Mouse (Mus musculus) retina, embryonic 14.5 days (tissue): ENCODE data around the gene Palm2.
A peak's percentile ranks its signal among the peaks of the same experiment; 100 is the strongest.

Experiments
- DNase-seq: peaks from one replicate; pipeline ENCODE4 v3.0.0-alpha.2; 2015; ENCODE audit warnings: low spot score

Palm2 gene

DNA sequence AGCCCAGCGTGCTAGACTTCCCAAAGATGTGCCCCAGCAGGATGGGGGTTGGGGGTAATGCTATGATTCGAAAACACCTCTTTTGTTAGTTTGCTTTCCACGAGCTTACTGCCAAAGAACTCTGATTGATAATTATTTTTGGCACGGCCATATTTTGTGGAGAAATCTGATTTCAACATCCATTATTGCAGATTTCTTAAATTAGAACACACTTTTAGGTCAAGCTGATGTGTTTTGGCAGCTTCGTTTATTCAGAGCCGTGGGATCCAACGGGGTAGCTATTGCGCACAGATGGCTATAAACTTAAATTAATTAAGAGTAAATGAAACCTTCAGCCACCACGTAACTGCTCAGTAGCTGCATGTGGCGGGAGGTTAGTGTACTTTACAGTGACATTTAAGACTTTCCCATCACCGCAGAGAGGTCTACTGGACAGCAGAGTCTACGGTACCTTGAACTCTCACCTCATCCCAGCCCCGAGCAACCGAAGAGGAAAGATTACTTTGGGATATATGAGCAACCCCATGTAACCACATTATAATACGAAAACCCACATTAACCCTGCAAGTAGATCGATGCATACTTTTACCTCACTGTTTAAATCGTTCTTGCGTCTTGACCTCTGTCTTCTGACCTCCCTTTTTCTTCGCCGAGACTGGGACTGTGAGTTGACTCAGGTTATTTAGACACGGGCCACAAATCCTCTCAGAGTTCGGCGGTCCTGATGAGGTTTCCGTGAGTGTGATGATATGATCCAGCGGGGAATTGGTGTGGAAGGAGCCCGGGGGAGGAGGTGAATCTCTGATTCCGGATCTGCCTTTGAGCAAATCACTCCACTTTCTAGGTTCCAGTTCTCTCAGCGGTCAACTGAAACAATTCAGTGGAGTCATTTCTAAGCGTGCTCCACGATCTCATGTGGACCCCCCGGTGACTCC lies 80.2 kb downstream of the Palm2 start:
- DNase-seq, result no peak

DNA sequence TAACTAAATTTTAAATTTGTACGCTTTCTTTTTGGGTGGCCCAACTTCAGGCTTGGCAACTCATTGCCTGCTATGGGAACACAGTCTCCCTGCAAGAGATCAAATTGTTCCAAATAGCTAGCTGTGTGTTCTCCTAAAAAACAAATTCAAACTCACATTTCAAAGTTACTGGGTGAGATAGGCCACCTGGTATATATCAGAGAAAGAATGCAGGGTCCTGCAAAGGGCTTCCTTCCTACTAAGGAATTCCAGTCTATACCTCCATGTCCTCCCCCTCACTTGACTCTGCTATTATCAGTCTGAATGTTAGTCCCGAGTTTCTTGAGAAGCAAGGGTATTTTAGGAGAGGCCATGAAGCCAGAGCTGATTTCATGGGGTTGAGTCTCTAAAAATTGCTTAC lies 81.3 kb downstream of the Palm2 start:
- no peak for DNase-seq

DNA sequence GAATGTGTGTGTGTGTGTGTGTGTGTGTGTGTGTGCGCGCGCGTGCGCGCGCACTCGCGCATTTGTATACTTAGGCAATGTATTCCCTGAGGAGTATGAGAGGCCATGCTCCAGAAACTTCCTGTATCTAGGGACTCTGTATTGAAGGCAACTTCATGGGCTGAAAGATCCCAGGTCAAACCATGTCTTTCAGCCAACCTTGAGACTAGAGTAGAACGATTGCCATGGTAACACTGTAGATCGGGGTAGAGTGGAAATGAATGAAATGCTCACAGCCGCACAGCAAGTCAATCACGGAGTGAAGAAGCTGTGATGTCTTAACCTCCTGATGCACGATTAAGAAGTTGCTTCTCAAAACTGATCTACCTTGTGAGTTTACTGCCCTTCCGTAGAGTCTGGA lies 89.4 kb downstream of the Palm2 start:
- DNase-seq, result no peak

DNA sequence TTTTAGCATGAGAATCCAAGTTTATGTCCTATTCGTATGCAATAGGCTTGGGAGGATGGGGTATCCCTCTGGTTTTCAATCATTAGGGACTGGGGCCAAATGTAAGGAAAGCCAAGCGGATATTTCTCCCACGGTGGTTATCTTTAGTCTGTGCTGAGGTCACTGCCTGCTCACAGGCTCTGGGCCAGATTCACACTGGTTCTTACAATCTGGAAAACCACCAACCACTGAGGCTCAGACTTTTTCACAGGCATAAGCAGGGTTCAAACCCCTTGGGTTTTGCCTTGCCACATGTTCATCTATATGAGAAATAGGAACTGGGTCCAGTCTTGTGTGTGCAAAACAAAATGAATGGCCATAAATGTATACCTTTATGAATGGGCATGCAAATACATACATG lies 90.4 kb downstream of the Palm2 start:
- no peak for DNase-seq

DNA sequence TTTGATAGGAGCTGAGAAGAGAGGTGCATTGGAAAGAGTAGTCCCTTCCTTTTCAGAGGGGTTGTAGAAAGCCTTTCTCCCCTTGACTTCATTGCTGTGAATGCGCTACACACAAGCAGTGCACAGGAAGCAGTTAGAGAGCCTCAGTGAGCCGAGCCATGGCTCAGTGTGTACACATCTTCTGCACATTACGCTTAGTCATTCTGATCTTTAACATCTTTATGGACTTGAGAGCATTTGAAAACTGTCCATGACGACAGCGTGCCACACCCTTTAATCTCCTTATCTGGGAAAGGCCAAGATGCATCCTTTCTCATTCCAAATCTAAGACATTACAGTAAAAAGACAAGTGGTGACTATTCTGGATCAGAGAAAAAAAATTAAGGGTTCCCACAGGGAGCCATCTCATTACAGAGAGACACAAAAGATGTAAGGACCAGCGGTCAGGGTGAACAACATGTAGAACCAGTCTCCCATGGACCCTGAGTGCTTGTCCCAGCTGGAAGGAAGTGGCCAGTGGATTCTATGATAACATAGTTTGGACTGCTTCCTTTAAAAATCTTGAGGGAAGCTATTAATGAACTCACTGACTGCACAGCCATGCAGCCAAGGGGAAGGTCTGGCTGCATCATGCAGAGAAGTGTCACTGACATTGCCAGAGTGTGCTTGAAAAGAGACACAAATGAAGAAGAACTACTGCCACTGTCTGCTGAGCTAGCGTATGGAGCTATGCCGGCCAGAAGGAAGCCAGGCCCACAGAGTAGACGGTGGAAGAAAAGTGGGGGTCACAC lies 91.4 kb downstream of the Palm2 start:
- DNase-seq, result no peak

DNA sequence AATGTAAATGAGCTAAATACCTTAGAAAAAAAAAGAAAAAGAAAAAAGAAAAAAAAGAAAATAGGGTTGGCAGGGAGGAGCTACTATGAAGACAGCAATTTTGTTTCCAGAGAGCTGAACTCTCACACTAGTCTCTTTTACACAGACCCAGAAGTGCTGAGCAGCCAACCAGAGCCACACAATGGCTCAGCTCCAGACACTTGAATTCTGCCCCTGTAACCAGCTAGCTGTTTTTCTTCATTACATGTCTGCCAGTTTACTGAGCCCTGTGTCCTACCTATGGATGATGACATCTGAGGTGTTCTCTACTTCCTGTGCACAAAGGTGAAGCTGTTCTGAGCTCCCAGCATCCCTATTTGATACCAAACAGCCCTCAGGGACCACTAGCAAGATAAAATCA lies 94.2 kb downstream of the Palm2 start:
- DNase-seq, result no peak

DNA sequence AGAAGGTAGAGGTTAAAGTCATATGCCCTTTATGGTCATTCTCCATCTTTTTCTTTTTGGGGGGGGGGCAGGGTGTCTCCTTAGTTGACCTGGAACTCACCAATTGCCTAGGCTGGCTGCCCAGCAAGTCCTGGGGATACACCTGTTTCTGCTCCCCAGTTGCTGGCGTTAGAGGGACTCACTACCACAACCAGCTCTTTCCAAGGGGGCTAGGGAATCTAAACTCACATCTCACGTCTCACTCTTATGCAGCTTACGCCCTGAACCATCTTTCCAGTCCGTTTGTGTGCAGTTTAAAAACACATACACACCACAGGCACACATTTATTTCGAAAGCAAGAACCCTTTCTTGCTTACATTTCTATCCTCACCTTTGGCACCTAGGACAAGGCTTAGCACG lies 99.6 kb downstream of the Palm2 start:
- no peak for DNase-seq

DNA sequence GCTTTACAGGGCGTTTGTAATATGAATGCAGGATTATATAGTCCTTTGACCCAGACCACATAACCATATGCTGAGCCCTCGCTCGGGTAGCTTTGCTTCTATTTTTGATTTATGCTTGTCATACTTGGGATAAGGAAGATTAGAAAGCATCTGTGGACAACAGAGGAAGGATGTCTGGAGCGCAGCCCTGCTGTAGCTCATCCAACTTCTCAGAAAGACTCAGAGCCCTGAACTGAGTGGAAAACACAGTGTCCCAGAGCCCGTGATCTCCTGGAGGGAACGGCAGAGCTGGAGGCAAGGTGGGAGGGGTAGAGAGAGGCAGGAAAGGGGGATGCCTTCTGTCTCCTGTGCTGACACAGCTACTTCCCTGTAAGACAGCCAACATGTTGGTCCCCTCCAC lies 100.2 kb downstream of the Palm2 start:
- DNase-seq, result no peak

DNA sequence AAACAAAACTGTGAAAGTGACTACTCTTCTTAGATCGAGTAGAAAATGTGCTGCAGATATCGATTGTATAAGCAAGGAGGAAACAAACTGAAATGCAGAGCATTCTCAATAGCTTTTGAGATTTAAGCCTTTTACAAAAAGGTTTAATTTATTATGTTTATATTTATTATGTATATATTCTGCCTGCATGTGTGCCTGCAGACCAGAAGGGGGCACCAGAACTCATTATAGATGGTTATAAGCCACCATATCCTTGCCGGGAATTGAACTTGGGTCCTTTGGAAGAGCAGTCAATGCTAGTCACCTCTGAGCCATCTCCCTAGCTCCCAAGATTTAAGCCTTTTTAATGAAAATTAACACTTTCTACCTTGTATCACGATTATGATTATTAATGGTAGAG lies 101.0 kb downstream of the Palm2 start:
- no peak for DNase-seq

DNA sequence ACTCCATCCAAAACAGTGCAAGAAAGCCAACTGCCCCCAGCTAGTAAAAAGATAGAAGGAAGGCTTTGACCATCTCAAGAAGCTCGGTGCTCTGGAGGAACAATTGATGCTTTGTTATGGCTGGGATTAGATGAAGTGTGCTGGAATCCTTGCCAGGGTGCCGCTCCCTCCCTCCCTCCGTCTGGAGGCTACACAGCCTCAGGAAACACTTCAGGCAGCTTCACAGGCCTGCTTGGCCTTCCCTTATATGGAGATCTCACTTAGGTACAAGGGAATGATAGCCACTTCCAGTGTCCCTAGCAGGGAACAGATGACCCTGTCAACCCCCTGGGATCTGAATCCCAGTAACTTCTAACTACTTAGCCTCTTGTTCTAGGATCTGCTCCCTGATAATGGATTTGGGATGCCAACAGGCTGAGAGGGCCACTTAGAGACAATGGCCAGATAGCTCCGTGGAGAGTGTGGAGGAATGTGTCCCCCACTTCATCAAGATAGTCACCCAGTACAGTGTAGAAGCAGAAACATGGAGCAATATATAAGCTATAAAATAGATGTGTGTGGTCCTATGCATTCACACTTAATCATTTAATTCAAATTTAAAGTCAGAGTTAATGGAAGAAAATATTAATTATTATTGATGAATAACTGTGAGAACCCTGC lies 104.1 kb downstream of the Palm2 start:
- no peak for DNase-seq

DNA sequence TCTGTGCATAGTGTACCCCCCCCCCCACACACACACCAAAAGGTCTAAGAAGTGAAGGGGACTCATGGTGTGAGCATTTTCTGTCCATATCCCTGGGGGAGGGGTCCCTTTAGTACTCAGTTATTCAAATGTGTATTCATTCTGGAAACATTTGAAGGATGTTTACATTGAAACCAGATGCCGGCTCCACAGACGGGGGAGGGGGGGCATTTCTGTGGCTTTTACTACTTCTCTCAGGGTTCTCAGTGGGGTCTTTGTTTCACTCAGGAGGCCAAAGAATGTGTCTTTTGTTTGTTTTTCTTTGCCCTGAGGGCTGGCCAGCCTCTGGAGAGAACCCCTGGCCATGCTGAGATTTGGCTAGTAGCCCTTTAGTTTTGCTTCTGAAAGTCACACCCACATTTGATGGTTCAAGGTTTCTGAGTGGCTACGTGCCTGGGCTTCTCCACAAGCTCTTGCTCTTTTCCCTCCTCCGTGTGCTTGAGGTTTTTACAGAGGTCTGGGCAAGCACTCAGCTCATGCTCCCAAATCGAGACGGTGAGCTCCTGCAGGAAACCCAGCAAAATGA lies 109.7 kb downstream of the Palm2 start:
- peak; percentile 12 for DNase-seq

DNA sequence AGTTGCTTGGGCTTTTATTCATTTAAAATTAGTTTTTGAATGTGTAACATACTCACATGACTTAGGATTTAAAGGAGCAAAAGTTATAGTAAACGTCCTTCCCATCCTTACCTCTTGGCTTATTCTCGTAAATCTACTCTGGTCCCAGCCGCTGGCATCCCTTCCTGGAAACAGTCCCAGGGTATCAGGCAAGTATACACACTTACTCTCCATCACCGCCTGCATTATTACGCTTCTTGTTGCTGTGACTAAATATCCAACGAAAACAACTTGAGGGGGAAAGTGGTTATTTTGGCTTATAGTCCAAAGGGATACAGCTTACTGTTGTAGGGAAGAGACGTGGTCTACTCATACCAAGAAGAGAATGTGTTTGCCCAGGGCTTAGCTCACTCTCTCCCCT lies 113.7 kb downstream of the Palm2 start:
- DNase-seq, result no peak

DNA sequence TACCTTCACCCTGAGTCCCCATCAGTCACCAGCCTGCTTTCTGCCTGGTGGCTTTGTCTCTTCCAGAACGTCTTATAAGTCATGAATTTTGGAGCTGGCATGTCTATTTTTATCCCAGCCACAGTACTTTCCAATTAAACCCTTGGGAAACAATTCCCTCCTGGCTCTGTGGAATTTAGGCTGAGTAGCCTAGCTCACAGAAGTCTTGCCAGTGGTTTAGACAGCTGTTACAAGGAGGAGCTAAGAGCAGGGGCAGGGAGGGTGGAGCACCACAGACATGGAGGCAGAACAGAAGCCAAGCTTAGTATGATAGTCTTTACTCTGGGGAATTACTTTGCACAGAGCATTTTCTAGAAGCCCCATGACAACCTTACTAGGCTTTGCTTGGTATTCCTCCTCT lies 116.2 kb downstream of the Palm2 start:
- no peak for DNase-seq

DNA sequence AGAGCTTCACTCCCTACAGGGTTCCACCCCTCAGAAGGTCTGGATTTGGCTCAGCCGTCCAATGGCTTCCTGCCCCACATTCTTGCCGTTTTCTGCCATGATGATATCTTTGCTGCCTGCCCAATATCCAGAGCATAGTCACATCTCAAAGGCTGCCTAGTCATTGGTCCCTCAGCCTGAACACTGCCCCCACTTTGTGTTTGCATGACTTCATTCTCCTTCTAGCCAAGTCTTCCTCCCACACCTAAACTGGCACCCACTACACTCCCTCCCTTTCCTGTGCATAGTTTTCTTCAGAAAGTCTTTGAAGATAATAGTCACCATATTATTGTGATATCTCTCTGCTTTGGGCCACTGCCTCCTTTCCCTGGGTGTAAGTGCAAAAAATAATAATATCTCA lies 123.1 kb downstream of the Palm2 start:
- no peak for DNase-seq

DNA sequence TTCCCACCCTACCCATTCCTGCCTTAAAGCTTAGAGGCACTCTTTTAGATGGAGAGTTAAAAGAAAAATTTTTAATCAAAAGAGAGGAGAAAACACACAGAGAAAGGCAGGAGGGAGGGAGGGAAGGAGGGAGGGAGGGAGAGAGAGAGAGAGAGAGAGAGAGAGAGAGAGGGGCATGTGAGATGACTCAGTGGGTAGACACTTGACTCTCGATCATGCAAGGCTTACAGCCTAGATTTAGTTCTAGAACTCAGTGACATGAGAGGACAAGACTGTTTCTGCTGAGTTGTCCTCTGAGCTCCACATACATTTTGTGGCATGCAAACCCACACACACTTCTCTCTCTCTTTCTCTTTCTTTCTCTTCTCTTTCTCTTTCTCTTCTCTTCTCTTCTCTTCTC lies 125.4 kb downstream of the Palm2 start:
- no peak for DNase-seq

DNA sequence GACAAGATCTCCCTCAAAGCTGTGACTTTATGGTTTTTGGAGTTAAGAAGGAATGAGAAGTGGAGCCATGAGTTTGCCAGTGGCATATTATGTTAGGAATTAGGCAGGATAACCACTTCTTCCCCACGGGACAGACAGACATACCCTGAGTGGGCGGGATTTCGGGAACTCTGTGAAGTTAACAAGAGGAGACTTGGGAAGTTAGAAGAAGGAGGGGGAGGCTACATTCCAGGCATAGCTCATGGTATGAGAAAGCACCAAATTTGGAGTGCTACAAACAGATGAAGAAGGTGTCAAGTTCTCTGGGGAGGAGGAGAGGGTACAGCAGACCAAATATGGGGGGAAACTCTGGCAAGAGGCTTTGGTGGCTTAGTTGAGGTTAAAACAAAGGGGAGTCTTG lies 126.0 kb downstream of the Palm2 start:
- DNase-seq, result no peak

DNA sequence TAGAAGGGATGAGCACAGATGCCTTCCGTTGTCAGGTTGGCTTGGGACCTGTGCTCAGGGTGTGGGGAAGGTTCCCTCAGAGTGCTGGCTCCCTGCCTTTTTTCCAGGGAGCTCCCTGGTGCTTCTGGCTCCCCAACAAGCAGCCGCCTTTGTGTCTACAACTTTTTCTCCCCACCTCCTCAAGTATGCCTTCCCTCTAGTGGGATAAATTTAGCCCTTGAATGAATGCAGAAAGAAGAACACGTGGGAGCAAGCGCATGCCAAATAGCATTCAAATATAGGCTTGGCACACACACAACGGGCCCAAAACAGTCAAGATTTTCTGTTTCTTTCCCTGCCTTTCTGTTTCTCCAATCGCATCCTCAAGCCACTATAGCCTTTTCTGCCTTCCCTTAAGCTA lies 127.0 kb downstream of the Palm2 start:
- DNase-seq, result no peak

DNA sequence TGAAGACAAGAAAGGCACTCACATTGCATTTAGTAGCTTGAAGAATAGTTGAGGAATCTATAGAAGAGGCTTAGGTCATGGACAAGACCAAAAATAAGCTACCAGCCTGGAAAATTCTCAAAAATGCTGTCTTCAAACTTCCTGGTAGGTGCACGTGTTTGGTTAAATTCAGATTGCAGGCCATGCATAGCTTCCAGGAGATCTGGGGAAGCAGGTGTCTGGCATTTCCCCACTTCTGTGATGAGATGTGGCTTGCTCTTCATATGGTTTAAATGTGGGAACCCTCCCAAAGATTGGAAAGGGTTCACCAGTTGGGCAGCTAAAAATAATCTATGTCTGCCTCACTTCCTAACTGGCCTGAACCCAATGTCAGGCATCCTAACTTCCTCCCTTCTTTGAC lies 131.2 kb downstream of the Palm2 start:
- DNase-seq, result no peak

DNA sequence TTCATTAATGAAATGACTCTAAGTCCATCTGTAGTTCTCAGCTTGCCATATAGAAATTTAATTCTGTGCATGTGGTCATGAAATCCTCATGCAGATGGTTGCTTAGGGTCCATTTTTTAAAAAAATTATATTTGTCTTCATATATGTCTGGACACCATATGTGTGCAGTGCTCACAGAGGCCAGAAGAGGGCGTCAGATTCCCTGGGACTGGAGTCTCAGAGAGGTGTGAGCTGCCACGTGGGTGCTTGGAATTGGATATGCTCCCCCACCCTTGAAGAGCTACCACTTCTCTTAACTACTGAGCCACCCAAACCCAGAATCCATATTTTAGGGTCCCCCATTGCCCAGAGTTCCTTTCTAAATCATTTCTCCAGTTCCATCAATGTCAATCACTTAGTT lies 131.8 kb downstream of the Palm2 start:
- no peak for DNase-seq

DNA sequence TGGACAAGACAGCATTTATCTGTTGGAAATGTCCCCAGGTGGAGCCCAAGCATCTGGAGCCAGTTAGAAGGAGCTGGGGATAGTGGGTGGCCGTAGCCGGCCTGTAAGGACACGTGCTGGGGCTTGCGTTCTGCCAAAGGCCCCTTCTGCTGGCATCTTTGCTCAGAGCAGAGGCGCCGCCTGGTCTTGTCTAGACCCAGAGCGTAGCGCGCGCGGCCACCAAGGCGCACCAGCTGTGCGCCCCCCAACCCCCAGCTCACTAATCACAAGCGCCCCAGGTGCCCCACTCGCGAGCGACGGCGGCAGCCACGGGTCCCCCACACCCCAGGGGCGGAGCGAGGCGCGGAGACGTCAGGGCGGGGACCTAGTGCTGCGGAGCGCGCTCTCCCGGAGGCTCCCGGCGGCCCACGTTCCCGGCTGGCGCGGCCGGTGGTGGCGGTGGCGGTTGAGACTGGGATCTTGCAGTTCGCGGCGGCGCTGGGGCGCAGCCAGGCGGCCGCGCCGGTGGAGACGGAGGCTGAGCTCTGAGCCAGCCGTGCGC lies 133.7 kb downstream of the Palm2 start, which contains the start of gene Pakap:
Gene Pakap, plus strand, starts transcription at position 514 of the 541 bp plus-strand sequence.
- DNase-seq, result peak; percentile 57

DNA sequence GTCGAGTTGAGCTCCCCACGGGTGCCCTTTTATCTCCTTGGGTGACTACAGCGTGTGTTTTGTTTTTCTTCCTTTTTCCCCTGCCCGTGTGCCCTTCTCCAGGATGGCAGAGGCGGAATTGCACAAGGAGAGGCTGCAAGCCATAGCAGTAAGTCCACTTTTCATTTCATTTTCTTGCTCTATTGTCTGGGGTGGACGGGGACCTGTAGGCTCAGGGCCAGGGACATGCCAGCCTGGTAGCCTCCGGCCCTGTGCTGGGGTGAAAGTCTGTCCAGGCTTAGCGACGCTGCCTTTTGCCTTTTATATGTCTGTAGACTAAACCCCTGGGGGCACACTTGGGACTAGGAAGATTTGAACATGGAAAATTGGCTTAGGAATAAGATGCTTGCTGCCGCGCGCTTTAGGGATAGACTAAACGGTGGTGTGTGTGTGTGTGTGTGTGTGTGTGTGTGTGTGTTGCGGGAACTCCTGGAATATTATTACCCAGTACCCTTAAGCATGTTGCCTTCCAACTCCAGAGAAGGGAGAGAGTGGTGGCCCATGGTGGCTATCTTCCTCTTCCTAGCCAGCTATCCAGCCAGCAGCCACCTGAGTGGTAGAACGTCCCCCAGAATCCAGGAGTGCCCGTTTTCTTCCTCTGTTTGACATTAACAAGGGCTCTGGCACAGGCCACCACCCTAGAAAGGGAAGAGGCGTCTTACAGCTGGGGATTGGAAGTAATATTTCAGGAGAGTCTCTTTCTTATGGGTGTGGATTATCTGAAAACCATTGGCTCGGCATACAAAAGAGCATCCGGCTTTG lies 134.4 kb downstream of the Palm2 start:
- DNase-seq, result no peak

DNA sequence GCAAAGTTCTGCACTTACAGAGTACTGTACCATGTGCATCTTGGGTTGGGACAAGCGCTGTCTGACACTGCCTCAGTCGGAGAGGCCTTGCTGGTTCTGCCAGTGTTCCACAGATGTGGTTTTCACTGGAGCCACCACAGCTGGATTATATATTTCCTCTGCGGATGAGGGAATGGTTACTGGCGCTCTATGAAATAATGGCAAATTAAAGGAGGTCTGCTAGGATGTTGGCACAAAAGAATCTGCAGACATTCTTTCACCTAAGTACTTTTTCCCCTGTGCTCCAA lies 135.0 kb downstream of the Palm2 start:
- DNase-seq, result no peak
